Mouse (Mus musculus) CH12.LX (cell line): ENCODE data around the gene Clec4b2. TPM values are rescaled to one million over a fixed set of nuclear protein-coding genes. Genes with fewer than 3 reads are reported as not detected.

Experiments used
- DNase-seq: peaks from one replicate; pipeline ENCODE4 v3.0.0-alpha.2; 2013; ENCODE audit errors: extremely low read depth
- H3K27ac ChIP-seq: 2 replicates; pipeline ENCODE4 v1.5.1; 2012; ENCODE audit warnings: low read depth, mild to moderate bottlenecking, control low read depth, moderate library complexity; ENCODE audit not compliant: insufficient read depth
- H3K27me3 ChIP-seq: replicated peaks from 2 replicates; pipeline ENCODE3; 2012; ENCODE audit warnings: inconsistent platforms
- H3K36me3 ChIP-seq, 2 experiments: replicated peaks in 1 of 2; 2 replicates each; pipeline versions ENCODE3 to v1.6.1; 2012; ENCODE audit warnings: inconsistent platforms in 1 of 2, low read length in 1 of 2, mild to moderate bottlenecking in 1 of 2, mixed read lengths in 1 of 2, moderate library complexity in 1 of 2; ENCODE audit not compliant: control insufficient read depth in 1 of 2, insufficient read depth in 1 of 2
- H3K4me1 ChIP-seq, 2 experiments: 2 replicates each; pipeline ENCODE4 v1.6.1; 2012; ENCODE audit warnings: inconsistent platforms in 1 of 2, moderate library complexity in 1 of 2; ENCODE audit not compliant: insufficient read depth in 2 of 2, control insufficient read depth in 1 of 2
- H3K4me2 ChIP-seq: 2 replicates; pipeline ENCODE4 v1.6.1; 2012; ENCODE audit warnings: low read depth, mild to moderate bottlenecking, control low read depth; ENCODE audit not compliant: poor library complexity, insufficient read depth, severe bottlenecking
- H3K4me3 ChIP-seq, 3 experiments: fragments of 150-350 bp in 1 of 3; sonication (generic) in 1 of 3; replicated peaks in 1 of 3; 2 replicates each; pipeline versions ENCODE3 to v1.5.1; 2011 to 2012; ENCODE audit warnings: low read depth in 2 of 3, low read length in 2 of 3, mild to moderate bottlenecking in 2 of 3, moderate library complexity in 2 of 3, control low read depth in 1 of 3, improper control_type of control experiment in 1 of 3, inconsistent platforms in 1 of 3, mixed read lengths in 1 of 3; ENCODE audit not compliant: poor library complexity in 1 of 3
- H3K79me2 ChIP-seq: replicated peaks from 2 replicates; pipeline ENCODE4 v1.6.1; 2012; ENCODE audit warnings: mild to moderate bottlenecking, moderate library complexity; ENCODE audit not compliant: control insufficient read depth, poor library complexity, insufficient read depth, severe bottlenecking; ENCODE audit errors: extremely low read depth
- H3K9ac ChIP-seq: 2 replicates; pipeline ENCODE4 v1.6.1; 2012; ENCODE audit warnings: low read depth, mild to moderate bottlenecking, control low read depth, moderate library complexity; ENCODE audit not compliant: insufficient read depth
- H3K9me3 ChIP-seq: replicated peaks from 2 replicates; pipeline ENCODE3; 2012; ENCODE audit warnings: low read length, inconsistent platforms, mixed read lengths
- BHLHE40 ChIP-seq: IDR thresholded peaks from 2 replicates; pipeline ENCODE4 v1.6.1; 2011; ENCODE audit warnings: mild to moderate bottlenecking, low read depth, low read length, improper control_type of control experiment
- CHD1 ChIP-seq: IDR thresholded peaks from 2 replicates; pipeline ENCODE4 v1.6.1; 2012; ENCODE audit warnings: low read depth, low read length, improper control_type of control experiment, inconsistent platforms
- CTCF ChIP-seq, 2 experiments: IDR thresholded peaks in 1 of 2; conservative IDR thresholded peaks in 1 of 2; 2 replicates each; pipeline ENCODE4 v1.5.1; 2011 to 2012; ENCODE audit warnings: low read depth in 2 of 2, low read length in 2 of 2, improper control_type of control experiment in 1 of 2, inconsistent platforms in 1 of 2, mild to moderate bottlenecking in 1 of 2, moderate library complexity in 1 of 2
- E2F4 ChIP-seq: IDR thresholded peaks from 2 replicates; pipeline ENCODE4 v1.6.1; 2011; ENCODE audit warnings: low read depth, low read length, improper control_type of control experiment; ENCODE audit not compliant: insufficient replicate concordance
- ELF1 ChIP-seq: IDR thresholded peaks from 2 replicates; pipeline ENCODE4 v1.6.1; 2014; ENCODE audit warnings: low read depth, mild to moderate bottlenecking, inconsistent platforms, low read length, improper control_type of control experiment
- MAZ ChIP-seq: IDR thresholded peaks from 2 replicates; pipeline ENCODE4 v1.6.1; 2012; ENCODE audit warnings: low read depth, mild to moderate bottlenecking, inconsistent platforms, low read length, improper control_type of control experiment, moderate library complexity
- MEF2A ChIP-seq: IDR thresholded peaks from 2 replicates; pipeline ENCODE4 v1.6.1; 2014; ENCODE audit warnings: low read depth, mild to moderate bottlenecking, inconsistent platforms, low read length, improper control_type of control experiment, borderline replicate concordance
- MXI1 ChIP-seq: IDR thresholded peaks from 2 replicates; pipeline ENCODE4 v1.6.1; 2011; ENCODE audit warnings: mild to moderate bottlenecking, low read depth, low read length, improper control_type of control experiment
- MYC ChIP-seq: IDR thresholded peaks from 2 replicates; pipeline ENCODE4 v1.6.1; 2011; ENCODE audit warnings: low read depth, mild to moderate bottlenecking, improper control_type of control experiment, low read length
- NRF1 ChIP-seq: IDR thresholded peaks from 2 replicates; pipeline ENCODE4 v1.6.1; 2014; ENCODE audit warnings: low read depth, mild to moderate bottlenecking, inconsistent platforms, low read length, improper control_type of control experiment, moderate library complexity
- RAD21 ChIP-seq: IDR thresholded peaks from 2 replicates; pipeline ENCODE4 v1.6.1; 2011; ENCODE audit warnings: low read depth, mild to moderate bottlenecking, low read length, improper control_type of control experiment, moderate library complexity
- RCOR1 ChIP-seq: conservative IDR thresholded peaks from 2 replicates; pipeline ENCODE4 v1.6.1; 2012; ENCODE audit warnings: low read depth, mild to moderate bottlenecking, inconsistent platforms, low read length, improper control_type of control experiment
- SMC3 ChIP-seq: IDR thresholded peaks from 2 replicates; pipeline ENCODE4 v1.6.1; 2011; ENCODE audit warnings: low read depth, low read length, improper control_type of control experiment
- TCF12 ChIP-seq: IDR thresholded peaks from 2 replicates; pipeline ENCODE4 v1.6.1; 2014; ENCODE audit warnings: low read depth, mild to moderate bottlenecking, inconsistent platforms, low read length, improper control_type of control experiment
- USF2 ChIP-seq: conservative IDR thresholded peaks from 2 replicates; pipeline ENCODE4 v1.6.1; 2011; ENCODE audit warnings: low read depth, low read length, improper control_type of control experiment
- dilution Hi-C: fragments of 300-500 bp; cut with MboI; formaldehyde crosslinking; loops from 2 replicates; pipeline ENCODE4 v1.14.3; 2020; ENCODE audit warnings: low sequenced_read_pairs; ENCODE audit not compliant: extremely low pct_unique_long_range_greater_than_20kb, extremely low pct_ligation_motif_present
- in situ Hi-C: fragments of 300-500 bp; cut with MboI; formaldehyde crosslinking; loops from 3 replicates; pipeline ENCODE4 v1.14.3; 2019; ENCODE audit warnings: low sequenced_read_pairs, low pct_ligation_motif_present, low pct_unique_long_range_greater_than_20kb, mixed read lengths
- polyA plus RNA-seq: library from polyadenylated mRNA; unstranded; fragments of >175 nt; gene quantifications from 2 replicates; pipeline ENCODE4 v1.2.1, GENCODE M21; 2012; ENCODE audit warnings: low read depth; ENCODE audit not compliant: insufficient read length
- total RNA-seq, 2 experiments: library from RNA; depleted of rRNA; stranded (reverse); fragments of 300-350 nt in 1 of 2; fragments of >200 nt in 1 of 2; gene quantifications; 2 replicates each; pipeline ENCODE4 v1.2.3; 2012 to 2014

Gene Clec4b2
- not detected in 2 replicates for total RNA-seq (2012; rRNA removed)
- total RNA-seq (2014; rRNA removed), result not detected in 2 replicates
- not detected in 2 replicates for polyA plus RNA-seq

DNA sequence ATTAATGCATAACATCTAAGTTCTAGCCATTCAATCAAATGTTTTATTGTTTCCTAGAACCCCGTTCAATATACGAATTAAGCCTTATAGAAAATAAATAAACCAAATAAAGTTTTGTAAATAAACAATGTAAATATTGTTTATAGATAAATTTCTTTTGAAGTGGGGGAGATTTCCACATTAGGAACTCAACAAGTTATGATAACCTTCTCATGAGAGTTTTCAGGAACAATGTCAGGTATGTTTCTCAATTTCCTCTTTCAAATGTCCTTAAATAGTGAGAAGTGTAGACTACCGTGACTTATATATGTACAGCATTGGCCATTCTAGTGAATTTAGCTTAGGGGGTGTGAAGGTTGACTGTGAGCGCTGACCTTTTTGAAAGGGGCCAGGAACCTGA is at the start of gene Clec4b2:
TSS of gene Clec4b2 (plus strand) at position 301 of the 400 bp plus-strand sequence.
- no peak within 1 kb of the TSS for H3K4me3 ChIP-seq
- dilution Hi-C loops, result no loop called here

DNA sequence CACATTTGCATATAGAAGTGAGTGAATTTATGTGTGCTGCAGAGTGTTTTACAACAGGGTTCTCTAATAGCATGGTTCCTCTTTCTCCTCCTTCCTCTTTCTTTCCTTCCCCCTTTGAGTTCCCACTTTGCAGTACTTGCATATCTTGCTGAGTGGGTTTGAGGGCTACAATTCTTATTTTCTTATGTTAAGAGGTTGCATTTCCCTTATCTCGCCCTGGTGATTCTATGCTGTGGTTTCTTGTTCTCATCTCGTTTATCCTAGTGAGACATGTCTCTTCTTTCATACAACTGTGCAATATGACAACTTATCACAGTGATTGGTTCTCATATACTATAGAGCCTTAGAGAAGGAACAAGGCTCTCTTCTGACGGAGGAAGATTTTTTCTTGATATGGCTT is 49.5 kb upstream of the Clec4b2 start:
- H3K4me3 ChIP-seq, result no peak overlapping the region
- in situ Hi-C loops, result no loop called here
- no peaks in the 10 kb centered on the region for H3K79me2 ChIP-seq
- TF ChIP-seq MEF2A, result no peak
- no peak for TF ChIP-seq E2F4
- TF ChIP-seq RCOR1, result no peak
- no peak for TF ChIP-seq MYC
- no peak for TF ChIP-seq USF2
- no peak for TF ChIP-seq MAZ
- no peak for TF ChIP-seq MXI1
- no peak for TF ChIP-seq CTCF (conservative IDR thresholded peaks at IDR 0.05 in 1 of 2, IDR thresholded peaks at IDR 0.05 in 1 of 2; ENCODE audit: low read depth in 2 of 2, low read length in 2 of 2)
- no peak for TF ChIP-seq RAD21
- no peak for TF ChIP-seq TCF12
- TF ChIP-seq BHLHE40, result no peak
- no peak for TF ChIP-seq NRF1
- peak; percentile 3 for DNase-seq
- dilution Hi-C loops, result no loop called here
- H3K4me2 ChIP-seq, result no peak overlapping the region
- no peaks in the 10 kb centered on the region for H3K9me3 ChIP-seq
- no peak overlapping the region for H3K27ac ChIP-seq
- peaks cover 9% of the 10 kb centered on the region for H3K27me3 ChIP-seq
- no peaks in the 10 kb centered on the region for H3K36me3 ChIP-seq
- peaks cover 0 to 4% of the 10 kb centered on the region in 2 experiments; a peak in 1 of 4 replicates for H3K4me1 ChIP-seq
- no peak overlapping the region for H3K9ac ChIP-seq

More for the DNA sequence above, at the start of gene Clec4b2:
- H3K4me1 ChIP-seq, result peaks cover 0 to 18% of the 10 kb centered on the region in 2 experiments; a peak in 2 of 4 replicates
- H3K27me3 ChIP-seq, result no peaks in the 10 kb centered on the region
- TF ChIP-seq MXI1 (no peak), E2F4 (no peak), SMC3 (no peak), USF2 (no peak), CHD1 (no peak), NRF1 (no peak), ELF1 (no peak)
- H3K9me3 ChIP-seq, result no peaks in the 10 kb centered on the region
- in situ Hi-C loops, result no loop called here
- no peak within 1 kb of the TSS for H3K27ac ChIP-seq
- no peaks in the 10 kb centered on the region for H3K36me3 ChIP-seq
- H3K4me2 ChIP-seq, result no peak within 1 kb of the TSS
- no peak within 1 kb of the TSS for H3K9ac ChIP-seq
- no peaks in the 10 kb centered on the region for H3K79me2 ChIP-seq
- DNase-seq, result no peak
